Mouse (Mus musculus): ENCODE data around the gene Ap5m1.
A peak's percentile ranks its signal among the peaks of the same experiment; 100 is the strongest.
"Not testable (repeated sequence)": the region's sequence is repeated elsewhere in the genome, so short reads cannot be mapped to it uniquely, and the experiment has no call there.

Ap5m1 gene

GRCm38 (mm10) chr14:49065529-49066273 is at the start of gene Ap5m1:
TSS of gene Ap5m1 (plus strand) at chr14:49066097.
- DNase-seq: no peak

GRCm38 (mm10) chr14:49019765-49020164 is 46.1 kb upstream of the Ap5m1 start:
- no peak for DNase-seq

GRCm38 (mm10) chr14:49027040-49027778 is 38.7 kb upstream of the Ap5m1 start:
- peak in 1 of 2 experiments; percentile 12 for DNase-seq

- no peak for DNase-seq
Measured at GRCm38 (mm10) chr14:49027779-49028368, 38.0 kb upstream of the Ap5m1 start.

GRCm38 (mm10) chr14:49028991-49029390 is 36.9 kb upstream of the Ap5m1 start:
- no peak for DNase-seq

GRCm38 (mm10) chr14:49045610-49046009 is 20.3 kb upstream of the Ap5m1 start:
- no peak for DNase-seq

- DNase-seq: no peak
Measured at GRCm38 (mm10) chr14:49049492-49049891, 16.4 kb upstream of the Ap5m1 start.

GRCm38 (mm10) chr14:49063838-49064237 is 2.1 kb upstream of the Ap5m1 start:
- DNase-seq: no peak

GRCm38 (mm10) chr14:49066274-49066823 is 452 bp downstream of the Ap5m1 start, which contains the start of gene Exoc5:
TSS of gene Exoc5 (minus strand) at chr14:49066653.
- peak; percentile 98 to 99 for DNase-seq

GRCm38 (mm10) chr14:49072837-49073236 is 6.9 kb downstream of the Ap5m1 start:
- no peak for DNase-seq

GRCm38 (mm10) chr14:49073896-49074295 is 8.0 kb downstream of the Ap5m1 start:
- no peak for DNase-seq

GRCm38 (mm10) chr14:49074361-49074760 is 8.5 kb downstream of the Ap5m1 start:
- DNase-seq: no peak

GRCm38 (mm10) chr14:49078820-49079219 is 12.9 kb downstream of the Ap5m1 start:
- no peak for DNase-seq

- no peak for DNase-seq
Measured at GRCm38 (mm10) chr14:49086522-49086921, 20.6 kb downstream of the Ap5m1 start.

GRCm38 (mm10) chr14:49088155-49089048 is 22.5 kb downstream of the Ap5m1 start:
- no peak for DNase-seq

- no peak for DNase-seq
Measured at GRCm38 (mm10) chr14:49089461-49090058, 23.7 kb downstream of the Ap5m1 start.

- no peak for DNase-seq
Measured at GRCm38 (mm10) chr14:49090102-49090501, 24.2 kb downstream of the Ap5m1 start.

- DNase-seq: no peak
Measured at GRCm38 (mm10) chr14:49091277-49091676, 25.4 kb downstream of the Ap5m1 start.

- not testable (repeated sequence) for DNase-seq
Measured at GRCm38 (mm10) chr14:49091755-49092154, 25.9 kb downstream of the Ap5m1 start.

GRCm38 (mm10) chr14:49118381-49118780 is 52.5 kb downstream of the Ap5m1 start:
- peak; percentile 61 to 81 for DNase-seq

- DNase-seq: no peak
Measured at GRCm38 (mm10) chr14:49121723-49122122, 55.8 kb downstream of the Ap5m1 start.
